In the genomic region with DNA sequence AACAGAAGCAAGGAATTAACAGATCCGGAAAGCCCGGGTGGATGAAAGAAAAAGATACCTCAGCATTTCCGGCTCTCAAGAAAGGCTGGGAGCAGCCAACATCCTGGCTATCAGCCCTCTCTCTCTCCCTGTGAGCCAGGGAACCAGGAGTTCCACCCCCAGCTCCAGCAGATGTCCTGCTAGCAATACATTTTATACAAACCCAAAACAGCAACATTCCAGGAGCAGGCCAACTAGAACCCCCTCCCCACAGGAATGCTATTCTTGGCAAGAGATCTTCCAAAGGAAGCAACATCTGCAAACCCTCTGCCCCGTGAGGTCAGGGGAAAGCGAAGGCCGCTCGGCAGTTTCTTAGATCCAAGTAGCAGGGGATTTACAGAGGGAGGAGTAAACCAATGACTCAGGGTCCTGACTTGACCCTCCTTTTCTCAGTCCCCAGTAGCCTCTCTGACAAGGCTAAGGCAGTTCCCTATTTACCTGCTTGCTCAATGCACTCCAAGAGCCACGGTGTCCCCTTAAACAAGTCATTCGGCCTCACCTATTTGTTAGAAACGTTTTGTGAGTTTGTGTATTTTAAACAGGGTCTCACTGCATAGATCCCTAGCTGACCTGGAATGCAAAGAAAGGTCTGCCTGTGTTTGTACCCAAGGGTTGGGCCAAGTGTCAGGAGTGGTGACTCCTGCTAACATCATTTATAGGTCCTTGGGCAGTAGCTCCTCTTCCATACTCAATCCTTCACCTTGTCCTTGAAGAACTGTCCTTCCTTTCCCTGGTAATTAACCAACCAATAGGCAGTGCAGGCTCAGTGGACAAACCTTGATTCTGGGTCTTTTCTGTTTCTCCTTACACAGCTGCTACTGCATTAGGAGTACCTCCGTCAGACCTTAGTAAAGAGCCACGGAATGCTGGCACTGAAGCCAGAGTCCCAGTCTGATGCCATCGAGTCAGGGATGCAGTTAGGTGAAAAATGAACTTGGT, we compare ENCODE assay signal across 9 mouse cellular contexts. TPM values are rescaled to one million over a fixed set of nuclear protein-coding genes. Genes with fewer than 3 reads are reported as not detected.
DNase-seq lines count a peak whose midpoint lies in the region; ATAC-seq and TF ChIP-seq lines count a peak whose summit lies in the region.
"Had no signal": no experiment of that assay in that cellular context is flagged by ENCODE, and none has a peak within 500 bp of the region (broad histone marks: within the 10 kb centered on the region; RNA-seq: fewer than 3 reads in every experiment).

No protein-coding gene starts in this region.

- peak; percentile 28 to 70 for DNase-seq in left cerebral cortex, postnatal 25 days (ENCODE audit: low spot score in 2 of 2)
- DNase-seq in left cerebral cortex, adult 8-10 months (ENCODE audit: low spot score in 2 of 2), result no peak
- peak; percentile 69 for DNase-seq in ZHBTc4 (ENCODE audit: low read depth, low spot score)
- peak; percentile 45 for DNase-seq in gastrocnemius, postnatal 10 days
- peak; percentile 91 for DNase-seq in kidney, postnatal 0 days (ENCODE audit: low spot score)
- no peak for DNase-seq in forebrain, embryonic 11.5 days (ENCODE audit: low spot score)

- peaks cover 46% of the 10 kb centered on the region for H3K36me3 ChIP-seq in kidney, postnatal 0 days (ENCODE audit: insufficient read depth, low read length)
- H3K36me3 ChIP-seq in stomach, embryonic 15.5 days, result peaks cover 39% of the 10 kb centered on the region
- peaks cover 29% of the 10 kb centered on the region; the same call in 1 of the 2 replicates for H3K36me3 ChIP-seq in forebrain, embryonic 11.5 days (ENCODE audit: control insufficient read depth, insufficient read depth, low read length)
- H3K36me3 ChIP-seq in midbrain, embryonic 13.5 days, result peaks cover 55% of the 10 kb centered on the region

- intact Hi-C loops in left cerebral cortex, postnatal 25 days (cut with DNase I), result loop anchor here (5.0 kb wide), 1 partner anchor 56 kb away; no protein-coding TSS in a partner anchor

- H3K4me2 ChIP-seq in kidney, postnatal 0 days (ENCODE audit: low read length), result no peak overlapping the region
- no peak overlapping the region for H3K4me2 ChIP-seq in stomach, embryonic 15.5 days
- no peak overlapping the region for H3K4me2 ChIP-seq in forebrain, embryonic 11.5 days (ENCODE audit: low read depth, low read length, severe bottlenecking)
- no peak overlapping the region for H3K4me2 ChIP-seq in midbrain, embryonic 13.5 days (replicated peaks)

- no peaks in the 10 kb centered on the region for H3K9me3 ChIP-seq in kidney, postnatal 0 days (replicated peaks; ENCODE audit: low read length)
- H3K9me3 ChIP-seq in stomach, embryonic 15.5 days, result no peaks in the 10 kb centered on the region
- H3K9me3 ChIP-seq in forebrain, embryonic 11.5 days (ENCODE audit: control insufficient read depth, low read length), result no peaks in the 10 kb centered on the region
- H3K9me3 ChIP-seq in midbrain, embryonic 13.5 days, result no peaks in the 10 kb centered on the region

- WGBS in kidney, postnatal 0 days, result 39% methylated on average over 13 of the region's 13 CpGs
- 35% methylated on average over 13 of the region's 13 CpGs for WGBS in stomach, embryonic 15.5 days
- 67% methylated on average over 13 of the region's 13 CpGs for WGBS in forebrain, embryonic 11.5 days
- WGBS in midbrain, embryonic 13.5 days, result 71% methylated on average over 13 of the region's 13 CpGs

- H3K4me3 ChIP-seq in kidney, postnatal 0 days (replicated peaks; ENCODE audit: low read depth, low read length), result no peak overlapping the region
- H3K4me3 ChIP-seq in stomach, embryonic 15.5 days (replicated peaks), result no peak overlapping the region
- no peak overlapping the region for H3K4me3 ChIP-seq in forebrain, embryonic 11.5 days (ENCODE audit: low read depth, low read length)
- H3K4me3 ChIP-seq in midbrain, embryonic 13.5 days (replicated peaks), result no peak overlapping the region

- H3K27ac ChIP-seq in kidney, postnatal 0 days, result peak overlapping the region; percentile 26
- H3K27ac ChIP-seq in stomach, embryonic 15.5 days, result peak overlapping the region; percentile 67
- H3K27ac ChIP-seq in forebrain, embryonic 11.5 days (ENCODE audit: low read depth, low read length), result no peak overlapping the region
- H3K27ac ChIP-seq in midbrain, embryonic 13.5 days, result no peak overlapping the region
- H3K27ac ChIP-seq: macrophage had no signal

- H3K27me3 ChIP-seq in kidney, postnatal 0 days (ENCODE audit: insufficient read depth, low read length), result no peaks in the 10 kb centered on the region
- H3K27me3 ChIP-seq in stomach, embryonic 15.5 days (replicated peaks), result no peaks in the 10 kb centered on the region
- H3K27me3 ChIP-seq in forebrain, embryonic 11.5 days (ENCODE audit: control insufficient read depth, insufficient read depth, low read length), result no peaks in the 10 kb centered on the region
- no peaks in the 10 kb centered on the region for H3K27me3 ChIP-seq in midbrain, embryonic 13.5 days

- ATAC-seq in kidney, postnatal 0 days (replicated peaks; ENCODE audit: low FRiP score, low read depth), result peak; percentile 60; the same call in 1 of the 2 replicates
- no peak; the same call in 1 of the 2 replicates for ATAC-seq in stomach, embryonic 15.5 days (ENCODE audit: insufficient read depth, low FRiP score, low read depth)
- ATAC-seq in forebrain, embryonic 11.5 days (replicated peaks; ENCODE audit: low FRiP score), result no peak
- no peak for ATAC-seq in midbrain, embryonic 13.5 days

- no peak for TF ChIP-seq CTCF in kidney, postnatal 0 days (IDR thresholded peaks at IDR 0.05; ENCODE audit: low read depth)

- H3K9ac ChIP-seq in kidney, postnatal 0 days (ENCODE audit: low read depth, low read length), result no peak overlapping the region
- no peak overlapping the region for H3K9ac ChIP-seq in stomach, embryonic 15.5 days
- no peak overlapping the region for H3K9ac ChIP-seq in forebrain, embryonic 11.5 days (ENCODE audit: low read length)
- no peak overlapping the region for H3K9ac ChIP-seq in midbrain, embryonic 13.5 days (replicated peaks)

- peaks cover 7% of the 10 kb centered on the region; the same call in 1 of the 2 replicates for H3K4me1 ChIP-seq in kidney, postnatal 0 days (replicated peaks; ENCODE audit: insufficient read depth, low read length)
- H3K4me1 ChIP-seq in stomach, embryonic 15.5 days, result peaks cover 10% of the 10 kb centered on the region
- no peaks in the 10 kb centered on the region for H3K4me1 ChIP-seq in forebrain, embryonic 11.5 days (replicated peaks; ENCODE audit: control insufficient read depth, insufficient read depth, low read length)
- H3K4me1 ChIP-seq in midbrain, embryonic 13.5 days (replicated peaks), result no peaks in the 10 kb centered on the region

RNA-seq across cellular contexts. Expression of a gene that starts 3.1 kb away (rescaled TPM):
- 100 to 1,000 TPM; 110 to 121 TPM for total RNA-seq in left cerebral cortex, postnatal 25 days (2021)
- 10 to 100 TPM; 80.4 to 88.7 (median 81.2) TPM for total RNA-seq in left cerebral cortex, adult 8-10 months (2022)
- total RNA-seq in gastrocnemius, postnatal 10 days (2021), result 10 to 100 TPM; 12.3 to 14.4 TPM
- polyA plus RNA-seq in kidney, postnatal 0 days (2015; fragmentation: Nextera tagmentation; extraction: Ambion mirVana), result 5.2 and 7.5 TPM in 2 replicates
- polyA plus RNA-seq in stomach, embryonic 15.5 days (2015; fragmentation: Nextera tagmentation; extraction: Ambion mirVana), result 3.2 and 3.4 TPM in 2 replicates
- 0.25 and 0.29 TPM in 2 replicates for polyA plus RNA-seq in forebrain, embryonic 11.5 days (2014; fragmentation: Nextera tagmentation; extraction: Ambion mirVana)
- polyA plus RNA-seq in midbrain, embryonic 13.5 days (2015; fragmentation: Nextera tagmentation; extraction: Ambion mirVana), result 2.2 and 2.7 TPM in 2 replicates
- polyA plus RNA-seq: macrophage had no signal

RNA-seq across cellular contexts. Expression of a gene that starts 37.6 kb away (rescaled TPM):
- total RNA-seq in left cerebral cortex, postnatal 25 days (2021), result 10 to 100 TPM; 55.8 to 56.3 TPM
- total RNA-seq in left cerebral cortex, adult 8-10 months (2022), result 10 to 100 TPM; 50.2 to 56.8 (median 54.5) TPM
- 10 to 100 TPM; 40.3 to 41.1 TPM for total RNA-seq in gastrocnemius, postnatal 10 days (2021)
- 47.2 and 57.3 TPM in 2 replicates for polyA plus RNA-seq in kidney, postnatal 0 days (2015; fragmentation: Nextera tagmentation; extraction: Ambion mirVana)
- 65.0 and 73.1 TPM in 2 replicates for polyA plus RNA-seq in stomach, embryonic 15.5 days (2015; fragmentation: Nextera tagmentation; extraction: Ambion mirVana)
- polyA plus RNA-seq in forebrain, embryonic 11.5 days (2014; fragmentation: Nextera tagmentation; extraction: Ambion mirVana), result 63.9 and 64.3 TPM in 2 replicates
- polyA plus RNA-seq in midbrain, embryonic 13.5 days (2015; fragmentation: Nextera tagmentation; extraction: Ambion mirVana), result 72.6 and 76.2 TPM in 2 replicates

RNA-seq across cellular contexts. Expression of a gene that starts 37.8 kb away (rescaled TPM):
- 10 to 100 TPM; 61.5 to 61.7 TPM for total RNA-seq in left cerebral cortex, postnatal 25 days (2021)
- total RNA-seq in left cerebral cortex, adult 8-10 months (2022), result 10 to 100 TPM; 58.6 to 66.2 (median 60.5) TPM
- total RNA-seq in gastrocnemius, postnatal 10 days (2021), result 10 to 100 TPM; 35.7 to 44.8 TPM
- polyA plus RNA-seq in kidney, postnatal 0 days (2015; fragmentation: Nextera tagmentation; extraction: Ambion mirVana), result 80.1 and 89.4 TPM in 2 replicates
- 122 and 127 TPM in 2 replicates for polyA plus RNA-seq in stomach, embryonic 15.5 days (2015; fragmentation: Nextera tagmentation; extraction: Ambion mirVana)
- 231 and 232 TPM in 2 replicates for polyA plus RNA-seq in forebrain, embryonic 11.5 days (2014; fragmentation: Nextera tagmentation; extraction: Ambion mirVana)
- polyA plus RNA-seq in midbrain, embryonic 13.5 days (2015; fragmentation: Nextera tagmentation; extraction: Ambion mirVana), result 133 and 134 TPM in 2 replicates

Comparison
In these comparisons a context has a peak if more than half of its experiments do, and no peak if none do; other contexts are left out.
1. DNase-seq: peak in left cerebral cortex, postnatal 25 days (2 of 2), ZHBTc4 (single experiment), gastrocnemius, postnatal 10 days (single experiment) and kidney, postnatal 0 days (single experiment); none in left cerebral cortex, adult 8-10 months (0 of 2) and forebrain, embryonic 11.5 days (single experiment).
2. H3K27ac ChIP-seq: peak in kidney, postnatal 0 days (single experiment) and stomach, embryonic 15.5 days (single experiment); none in forebrain, embryonic 11.5 days (single experiment) and midbrain, embryonic 13.5 days (single experiment).